Mouse (Mus musculus): ENCODE results near the gene Tnfsf8.

GRCm38 (mm10) chr4:63815668-63816067 lies 45.5 kb downstream of the Tnfsf8 start:
- no peak for TF ChIP-seq CTCF (IDR thresholded peaks at IDR 0.05; ENCODE audit: extremely low read depth, insufficient read depth, low read length)
- no peak for TF ChIP-seq POLR2A (IDR thresholded peaks at IDR 0.05; ENCODE audit: extremely low read depth, insufficient read depth, low read length)
